Mouse (Mus musculus) ES-E14 (cell line): ENCODE data around the gene Ggt1.

Experiments used
- HCFC1 ChIP-seq: IDR thresholded peaks from 2 replicates; pipeline ENCODE4 v1.6.1; 2012; ENCODE audit warnings: low read length, inconsistent platforms, borderline replicate concordance; ENCODE audit not compliant: insufficient read depth
- MAFK ChIP-seq: IDR thresholded peaks from 2 replicates; pipeline ENCODE4 v1.6.1; 2014; ENCODE audit warnings: mild to moderate bottlenecking, low read depth, low read length, inconsistent platforms; ENCODE audit not compliant: insufficient read depth
- ZC3H11A ChIP-seq: IDR thresholded peaks from 2 replicates; pipeline ENCODE4 v1.6.1; 2012; ENCODE audit warnings: low read depth, mild to moderate bottlenecking, inconsistent platforms, low read length, borderline replicate concordance
- ZNF384 ChIP-seq: IDR thresholded peaks from 2 replicates; pipeline ENCODE4 v1.6.1; 2012; ENCODE audit warnings: low read depth, low read length, inconsistent platforms

GRCm38 (mm10) chr10:75534216-75534615 is 27.2 kb upstream of the Ggt1 start:
- TF ChIP-seq ZNF384 (no peak), HCFC1 (no peak), ZC3H11A (no peak), MAFK (no peak)
